Mouse (Mus musculus): ENCODE data around the gene Tdrd12.
"Not testable (repeated sequence)": the region's sequence is repeated elsewhere in the genome, so short reads cannot be mapped to it uniquely, and the experiment has no call there.

Tdrd12 gene

DNA sequence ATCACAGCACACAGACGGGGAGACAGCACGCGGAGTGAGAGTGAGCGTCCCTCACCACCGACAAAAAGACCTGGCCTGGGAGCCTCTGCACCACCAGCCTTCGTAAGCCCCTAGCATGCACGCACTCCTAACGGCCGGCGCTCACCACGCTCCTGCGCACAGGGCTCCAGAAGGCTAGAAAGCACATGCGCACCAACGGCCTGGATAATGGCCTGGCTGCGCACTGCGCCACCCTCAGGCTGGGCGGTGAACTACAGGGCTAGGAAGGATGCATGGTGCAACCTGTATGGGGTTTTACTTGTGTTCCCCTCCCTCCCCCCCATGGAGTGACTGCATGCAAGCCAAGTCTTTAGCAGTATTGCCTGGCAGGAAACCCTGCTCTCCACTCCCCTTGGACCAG is at the start of gene Tdrd12:
Gene Tdrd12 (minus strand): TSS at position 184 of the 400 bp plus-strand sequence.
- DNase-seq (ENCODE audit: low spot score) = no peak

DNA sequence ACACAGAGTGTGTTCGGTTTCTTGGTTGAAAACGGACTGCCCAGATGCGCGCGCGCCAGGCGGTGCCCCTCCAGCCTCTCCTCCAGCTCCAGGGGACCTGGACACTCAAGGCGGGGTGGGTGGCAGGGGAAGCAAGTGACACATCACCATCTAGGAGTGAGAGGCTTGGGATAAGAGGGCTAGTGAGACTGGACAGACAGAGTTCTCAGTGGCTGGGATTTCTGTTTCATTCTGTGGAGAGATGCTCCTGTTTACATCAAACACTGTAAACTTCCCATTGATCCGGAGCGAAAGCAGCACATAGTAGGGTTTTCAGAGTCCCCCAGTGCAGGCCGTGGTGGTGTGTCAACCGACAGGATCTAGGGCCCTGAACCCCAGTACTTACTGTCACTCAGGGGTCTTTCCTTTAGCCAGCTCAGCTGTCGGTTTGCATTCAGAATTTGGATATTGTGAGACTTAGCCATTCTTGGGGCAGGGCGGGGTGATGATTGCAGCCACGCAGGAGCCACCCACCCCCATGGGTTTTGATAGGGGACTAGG is 49.4 kb upstream of the Tdrd12 start:
- DNase-seq (ENCODE audit: low spot score) = no peak

DNA sequence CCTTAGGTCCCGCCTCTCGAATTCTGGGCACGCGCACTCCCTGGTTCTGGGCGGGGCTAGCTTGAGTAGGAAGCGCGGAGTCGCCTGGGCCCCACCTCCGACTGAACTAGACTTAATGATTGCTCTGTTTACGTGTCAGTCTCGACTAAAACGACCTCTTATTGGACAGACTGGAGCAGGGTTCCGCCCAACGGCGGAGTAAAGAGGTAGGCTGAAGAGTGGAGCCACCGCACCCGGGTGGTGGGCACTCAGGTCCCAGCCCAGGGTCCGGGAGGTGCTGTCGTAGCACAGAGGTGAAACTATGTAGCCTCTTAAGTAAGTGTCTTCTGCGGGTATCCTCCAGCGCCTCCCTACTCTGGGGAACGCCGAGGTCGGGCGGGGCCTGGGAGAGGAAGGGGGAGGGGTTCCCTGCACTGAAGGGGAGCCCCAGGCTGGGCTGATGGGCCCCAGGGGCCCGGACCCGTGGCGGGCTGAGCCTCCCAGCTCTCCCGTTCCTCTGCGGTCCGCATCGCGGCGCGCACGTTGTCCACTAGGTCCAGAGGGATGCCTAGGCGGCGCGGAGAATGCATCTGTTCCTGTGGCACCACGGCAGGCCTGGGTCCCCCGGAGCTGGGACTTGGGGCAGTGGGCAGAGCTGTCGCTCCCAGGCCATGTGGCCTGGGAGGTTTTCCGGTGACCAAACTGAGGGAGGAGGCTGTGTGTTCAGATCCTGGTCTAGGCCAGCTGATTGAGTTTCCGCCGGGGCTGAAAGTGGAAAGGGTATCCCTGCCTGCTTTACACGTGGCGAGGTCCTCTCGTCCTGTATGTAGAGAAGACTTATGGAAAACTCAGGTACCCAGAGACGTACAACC is 48.7 kb upstream of the Tdrd12 start, which contains the start of gene Ankrd27:
Gene Ankrd27 (plus strand): TSS at position 190 of the 851 bp plus-strand sequence.
- DNase-seq (ENCODE audit: low spot score) = peak; percentile 92

DNA sequence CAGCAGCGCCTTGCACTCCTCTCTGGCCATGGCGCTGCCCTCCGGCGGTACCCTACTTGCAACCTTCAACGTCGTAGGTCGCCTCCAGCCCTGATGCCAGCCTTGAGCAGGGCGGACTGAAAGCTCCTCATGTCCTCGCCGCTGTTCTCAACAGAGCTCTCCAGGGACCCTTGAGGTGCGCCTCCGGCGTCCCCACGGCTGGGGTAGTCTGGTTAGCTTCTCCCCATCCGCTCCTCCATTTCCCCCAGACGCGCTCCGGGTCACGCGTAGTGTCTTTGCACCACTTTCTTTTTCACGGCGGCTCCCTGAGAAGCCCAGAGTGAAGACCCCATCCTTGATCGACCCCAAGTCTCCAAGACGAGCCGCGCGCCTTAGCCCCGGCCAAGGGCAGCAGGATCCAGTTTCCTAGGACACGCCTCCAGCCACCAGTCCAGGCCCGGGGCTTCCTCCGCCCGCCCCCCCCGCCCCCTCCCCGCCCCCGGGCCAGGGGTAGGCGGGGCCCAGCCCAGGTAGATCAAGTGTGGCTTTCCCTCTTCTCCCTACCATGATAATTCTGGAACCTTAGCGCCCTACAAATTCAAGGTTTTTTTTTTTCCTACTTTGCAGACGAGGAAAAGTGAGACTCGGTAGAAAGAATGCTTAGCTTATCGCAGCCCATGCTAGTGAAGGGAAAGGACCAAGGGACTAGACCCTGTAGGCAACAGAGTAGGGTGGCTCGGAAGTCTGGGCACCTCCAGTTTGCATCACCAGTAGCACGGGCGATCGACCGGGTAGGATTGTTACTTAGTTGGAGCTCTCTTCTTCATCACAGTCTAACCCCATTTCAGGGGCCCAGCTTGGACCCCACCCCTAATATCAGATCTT is 47.9 kb upstream of the Tdrd12 start, which contains the start of gene Rgs9bp:
Gene Rgs9bp (minus strand): TSS at position 392 of the 864 bp plus-strand sequence.
- DNase-seq (ENCODE audit: low spot score) = peak; percentile 19

DNA sequence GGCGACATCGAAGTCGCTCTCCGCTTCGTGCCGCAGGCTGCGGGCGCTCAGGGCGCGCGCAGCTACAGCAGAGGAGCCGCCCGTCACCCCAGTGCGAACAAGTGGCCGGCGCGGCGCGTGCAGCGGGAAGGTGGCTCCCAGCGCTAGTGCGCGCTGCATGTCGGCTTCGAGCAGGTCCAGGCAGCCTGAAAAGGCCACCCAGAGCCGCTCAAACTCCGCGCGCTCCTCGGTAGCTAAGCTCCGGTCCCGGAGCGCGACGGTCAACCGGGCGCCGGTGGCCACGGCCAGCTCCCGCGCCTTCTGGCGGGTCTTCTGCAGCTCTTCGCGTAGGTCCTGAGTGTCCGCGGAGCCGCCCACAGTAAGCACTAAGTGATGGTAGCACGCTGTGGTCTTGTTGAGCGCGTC is 47.2 kb upstream of the Tdrd12 start:
- DNase-seq (ENCODE audit: low spot score) = no peak

DNA sequence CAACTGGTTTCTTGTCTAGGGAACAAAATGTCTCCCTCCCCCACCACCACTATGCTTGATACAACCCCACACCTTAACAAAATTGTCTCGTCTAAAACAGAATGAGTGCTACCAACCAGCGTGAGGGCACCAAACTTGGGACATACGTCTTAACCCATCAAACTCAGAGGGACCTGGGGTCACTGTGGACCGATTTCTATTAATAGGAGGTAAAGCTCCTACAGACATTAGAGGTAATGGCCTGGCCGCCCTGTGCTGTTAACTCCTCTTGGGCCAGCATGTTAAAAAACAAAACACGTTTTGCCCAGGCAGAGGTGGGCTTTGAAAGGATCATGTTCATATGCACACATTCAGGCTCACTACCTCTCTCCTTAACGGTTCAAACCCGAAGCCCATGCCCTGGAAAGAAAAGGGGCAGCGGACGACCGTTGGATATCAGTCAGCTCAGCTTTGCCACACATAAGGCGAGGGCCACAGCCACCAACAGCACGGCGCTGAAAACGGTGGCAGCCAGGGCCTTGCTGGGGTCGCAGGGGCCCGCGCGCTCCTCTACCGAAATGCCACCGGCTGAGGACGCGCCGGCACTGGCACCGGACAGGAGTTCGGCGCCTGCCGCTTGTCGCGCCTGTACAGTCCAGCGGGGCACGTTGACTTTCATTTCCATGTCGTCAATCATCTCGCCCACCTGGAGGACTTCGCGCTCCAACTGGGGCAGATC is 46.7 kb upstream of the Tdrd12 start:
- no peak for DNase-seq (ENCODE audit: low spot score)

DNA sequence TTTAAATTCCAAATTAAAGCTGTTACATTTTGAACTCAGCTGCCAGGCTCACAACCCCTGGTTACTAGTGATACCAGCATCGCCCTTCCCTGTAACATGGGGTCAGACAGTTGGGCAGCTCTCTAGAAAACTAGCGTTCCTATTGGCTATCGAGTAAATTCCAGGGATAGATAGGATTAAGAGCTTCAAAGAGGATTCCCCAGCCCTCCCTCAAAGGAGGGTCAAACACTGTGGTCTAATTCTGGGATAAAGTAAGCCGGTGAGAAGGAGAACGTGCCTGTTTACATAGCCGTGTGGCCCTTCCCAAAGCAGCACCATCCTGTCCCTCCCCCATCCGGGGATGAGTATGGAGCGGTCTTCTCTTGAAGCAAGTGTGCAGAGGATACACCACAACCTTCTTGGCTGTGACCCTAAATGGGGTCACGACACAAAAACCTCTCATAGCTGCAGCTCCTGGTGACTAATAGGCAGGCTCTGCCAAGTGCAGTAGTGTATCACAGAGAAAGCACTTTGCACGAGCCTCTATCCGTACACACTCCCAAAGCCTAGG is 46.0 kb upstream of the Tdrd12 start:
- DNase-seq (ENCODE audit: low spot score) = no peak

DNA sequence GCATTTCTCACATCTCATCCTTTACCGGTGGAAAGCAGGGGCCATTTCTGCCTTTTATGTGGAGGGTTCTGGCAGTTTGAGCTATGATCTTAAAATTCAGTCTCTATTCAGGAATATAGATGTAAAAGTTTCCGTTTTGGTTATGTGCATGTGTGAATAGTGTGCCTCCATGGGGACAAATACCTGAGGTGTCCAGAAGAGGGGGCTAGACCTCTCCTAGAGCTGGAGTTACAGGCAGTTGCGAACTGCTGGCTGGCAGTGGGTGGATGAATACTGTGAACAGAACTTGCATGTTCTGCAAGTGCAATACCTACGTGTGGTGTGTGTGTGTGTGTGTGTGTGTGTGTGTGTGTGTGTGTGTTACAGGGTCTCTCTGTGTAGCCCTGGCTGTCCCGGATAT is 45.2 kb upstream of the Tdrd12 start:
- DNase-seq (ENCODE audit: low spot score) = no peak

DNA sequence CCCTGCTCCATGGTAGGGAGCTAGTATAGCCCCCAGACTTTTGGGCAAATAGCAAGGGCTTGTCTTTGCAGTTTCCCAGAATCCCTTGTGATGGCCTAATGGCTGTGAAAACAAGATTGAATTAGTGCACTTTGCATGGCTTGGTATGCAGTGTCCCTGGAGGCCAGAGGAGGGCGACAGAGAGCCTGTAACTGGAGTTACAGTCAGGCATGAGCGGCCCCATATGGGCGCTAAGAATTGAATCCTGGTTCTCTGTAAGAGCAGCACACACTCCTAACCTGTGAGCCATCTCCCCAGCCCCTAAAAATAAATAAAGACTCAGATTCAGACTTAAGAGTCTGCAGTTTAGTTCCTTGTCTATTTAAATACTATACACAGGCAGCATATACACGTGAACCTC is 42.3 kb upstream of the Tdrd12 start:
- no peak for DNase-seq (ENCODE audit: low spot score)

DNA sequence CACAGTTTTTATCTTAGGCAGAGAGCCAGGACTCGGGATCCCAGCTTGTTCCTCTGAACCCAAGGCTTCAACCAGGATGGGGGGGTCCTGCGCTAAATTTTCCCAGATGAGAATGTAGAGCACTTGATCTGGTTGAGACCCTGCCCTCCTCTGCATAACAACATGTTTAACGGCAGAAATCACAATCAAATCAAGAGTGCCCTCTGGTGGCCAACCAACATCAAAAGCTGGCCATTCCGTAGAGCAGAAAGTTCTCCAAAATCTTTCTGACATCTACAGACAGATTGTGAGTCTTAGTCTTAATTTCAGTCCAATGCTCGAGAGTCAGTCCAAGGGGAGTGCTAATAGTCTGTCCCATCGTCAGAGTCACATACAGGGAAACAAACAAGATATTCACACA is 33.3 kb upstream of the Tdrd12 start:
- DNase-seq (ENCODE audit: low spot score) = not testable (repeated sequence)

DNA sequence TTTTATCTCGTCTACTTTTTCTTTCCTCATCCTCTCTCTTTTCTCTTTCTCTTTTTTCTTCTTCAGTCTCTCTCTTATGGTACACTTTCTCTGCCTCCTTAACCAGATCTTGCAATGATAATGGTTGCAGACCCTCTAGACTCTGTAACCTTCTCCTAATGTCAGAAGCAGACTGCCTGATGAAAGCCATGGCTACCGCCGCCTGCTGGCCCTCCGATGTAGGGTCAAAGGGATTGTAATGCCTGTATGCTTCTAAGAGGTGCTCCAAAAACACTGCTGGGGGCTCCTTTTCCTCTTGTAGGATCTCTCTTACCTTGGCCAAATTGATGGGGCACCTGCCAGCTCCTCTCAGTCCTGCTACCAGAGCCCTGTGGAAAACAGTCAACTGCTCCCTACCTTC is 32.2 kb upstream of the Tdrd12 start:
- DNase-seq (ENCODE audit: low spot score) = not testable (repeated sequence)

DNA sequence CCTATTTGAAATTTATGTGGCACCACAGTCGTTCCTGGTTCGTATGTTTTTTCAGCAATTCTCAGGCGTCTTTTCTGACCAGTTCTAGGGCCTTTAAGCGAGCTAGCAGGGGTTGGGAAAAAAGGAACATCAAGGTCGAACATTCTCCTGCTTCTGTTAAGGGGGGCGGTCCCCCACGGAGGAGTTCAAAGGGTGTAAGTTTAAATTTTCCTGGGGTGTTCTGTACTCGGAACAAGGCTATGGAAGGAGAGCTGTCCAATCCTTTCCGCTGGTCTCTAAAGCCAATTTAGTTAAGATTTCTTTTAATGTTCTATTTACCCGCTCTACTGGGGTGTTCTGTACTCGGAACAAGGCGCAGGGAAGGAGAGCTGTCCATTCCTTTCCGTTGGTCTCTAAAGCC is 28.4 kb upstream of the Tdrd12 start:
- not testable (repeated sequence) for DNase-seq (ENCODE audit: low spot score)

DNA sequence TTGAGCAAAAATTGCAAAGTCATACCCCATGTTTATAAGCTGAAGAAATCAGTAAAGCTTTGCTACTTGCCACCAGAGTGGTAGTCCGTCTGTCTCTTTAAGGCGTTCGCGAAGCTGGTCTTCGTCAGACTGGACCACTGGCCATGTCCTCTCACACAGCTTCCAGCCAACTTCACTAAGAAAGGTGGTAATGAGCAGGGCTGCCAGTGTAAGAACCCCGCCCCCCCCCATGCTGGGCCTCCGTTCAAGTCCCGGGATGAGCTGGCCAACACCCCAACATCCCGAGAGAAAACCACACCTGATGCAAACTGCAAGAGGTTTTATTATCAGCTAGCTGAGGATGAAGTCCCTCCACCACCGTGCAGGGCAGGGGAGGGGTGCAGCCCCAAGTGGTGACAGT is 27.3 kb upstream of the Tdrd12 start:
- not testable (repeated sequence) for DNase-seq (ENCODE audit: low spot score)

DNA sequence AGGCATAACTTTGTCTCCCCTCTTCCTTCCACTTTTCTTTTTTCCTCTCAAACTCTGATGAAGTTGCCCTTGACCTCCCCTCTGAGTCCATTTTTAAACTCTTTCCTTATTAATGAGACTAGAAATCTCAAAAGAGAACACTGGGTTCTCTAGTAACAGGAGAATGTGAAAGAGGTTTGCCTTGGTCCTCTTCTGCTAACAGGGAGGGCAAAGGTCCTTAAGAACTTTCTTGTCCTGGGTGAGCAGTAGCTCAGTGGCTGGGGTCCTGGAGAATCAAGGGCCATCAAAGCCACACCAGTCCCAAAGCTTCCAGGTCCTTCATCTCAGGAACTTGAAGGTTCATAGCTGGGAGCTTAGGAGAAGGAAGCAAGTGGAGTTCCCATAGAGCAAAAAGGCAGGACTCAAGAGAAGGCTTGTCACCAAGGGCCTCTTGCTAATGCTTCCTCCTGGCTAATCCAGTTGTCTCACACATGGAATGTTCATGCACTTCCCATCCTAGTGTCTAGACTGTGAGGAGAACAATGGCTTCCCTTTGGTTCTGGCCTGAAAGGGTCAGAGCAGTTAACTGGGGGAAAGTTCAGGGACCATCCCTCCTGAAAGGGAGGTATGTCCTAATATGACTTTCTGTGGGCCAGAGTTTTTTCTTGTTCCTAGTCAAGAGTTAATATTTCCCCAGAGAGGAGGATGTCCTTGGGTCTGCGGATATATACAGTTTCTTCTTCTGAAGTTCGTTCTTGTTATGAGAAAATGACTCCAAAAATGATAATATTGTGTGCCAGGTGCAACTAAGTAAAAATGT is 26.7 kb upstream of the Tdrd12 start:
- DNase-seq (ENCODE audit: low spot score) = no peak

DNA sequence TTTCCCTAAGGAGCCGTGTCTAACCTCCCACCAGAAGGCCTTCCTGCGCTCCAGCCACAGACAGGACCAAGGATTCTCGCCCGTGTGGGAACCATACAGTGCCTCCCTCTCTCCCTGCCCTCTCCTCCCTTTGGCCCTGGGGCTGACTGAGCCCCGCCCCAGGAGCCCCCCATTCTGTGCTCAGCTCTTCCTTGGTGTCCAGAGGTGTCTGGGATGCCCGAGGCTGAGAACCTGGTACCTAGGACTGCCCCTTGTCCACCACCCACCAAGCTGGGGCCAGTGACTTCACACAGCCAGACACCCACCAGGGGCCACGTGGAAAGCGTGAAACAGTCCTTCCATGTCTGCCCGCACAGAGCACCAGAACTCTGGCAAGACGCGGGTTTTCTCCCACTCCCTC is 25.5 kb upstream of the Tdrd12 start:
- DNase-seq (ENCODE audit: low spot score) = no peak

DNA sequence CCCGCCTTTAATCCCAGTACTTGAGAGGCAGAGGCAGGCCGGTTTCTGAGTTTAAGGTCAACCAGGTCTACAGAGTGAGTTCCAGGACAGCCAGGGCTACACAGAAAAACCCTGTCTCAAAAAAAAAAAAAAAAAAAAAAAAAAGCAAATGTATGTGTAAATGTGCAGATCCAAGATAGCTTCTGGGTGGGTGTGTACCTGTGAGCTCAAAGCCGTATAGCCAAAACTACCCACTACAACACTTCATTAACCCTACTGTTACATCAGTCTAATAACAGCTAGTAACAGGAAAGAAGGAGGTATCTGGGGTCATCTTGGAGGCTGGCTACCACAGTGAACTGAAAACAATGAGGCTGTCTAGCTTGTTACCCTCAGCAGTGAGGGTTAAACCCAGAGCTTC is 22.3 kb upstream of the Tdrd12 start:
- DNase-seq (ENCODE audit: low spot score) = no peak

DNA sequence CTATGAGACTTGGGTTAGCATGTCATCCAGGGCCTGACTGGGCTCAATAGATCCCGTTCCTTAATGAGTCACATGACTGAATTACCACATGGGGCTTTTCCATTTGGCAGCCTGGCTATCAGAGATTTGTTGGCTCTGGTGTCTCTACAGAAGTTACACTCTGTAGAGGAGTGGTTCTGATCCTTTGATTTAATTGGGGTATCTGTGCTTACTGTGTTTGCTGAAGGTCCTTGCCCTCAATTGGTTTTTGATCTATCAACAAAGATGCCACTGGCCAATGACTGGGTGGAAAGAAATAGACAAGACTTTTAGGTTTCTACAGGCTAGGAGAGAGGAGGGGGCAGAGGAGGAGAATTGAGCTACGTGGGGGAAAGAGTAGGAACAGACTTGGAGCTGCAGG is 21.1 kb upstream of the Tdrd12 start:
- no peak for DNase-seq (ENCODE audit: low spot score)

DNA sequence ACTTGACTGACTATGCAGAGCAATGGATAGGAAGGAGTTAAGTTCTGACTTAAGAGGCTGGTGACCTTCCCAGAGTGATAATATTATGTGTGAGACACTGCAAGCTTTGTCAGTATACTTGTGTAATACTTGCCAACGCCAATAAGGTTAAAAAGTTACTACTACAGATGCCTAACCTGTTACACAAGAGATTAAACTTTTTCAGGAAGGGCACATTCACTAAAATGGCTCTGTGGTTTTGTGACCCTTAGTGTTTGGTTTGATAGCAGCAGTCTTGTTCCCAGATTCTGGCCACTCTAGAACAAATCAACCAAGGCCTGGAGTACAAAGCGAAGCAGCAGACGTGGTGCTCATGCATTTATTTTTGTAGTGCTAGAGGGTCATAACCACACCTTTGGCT is 20.0 kb upstream of the Tdrd12 start:
- DNase-seq (ENCODE audit: low spot score) = no peak

DNA sequence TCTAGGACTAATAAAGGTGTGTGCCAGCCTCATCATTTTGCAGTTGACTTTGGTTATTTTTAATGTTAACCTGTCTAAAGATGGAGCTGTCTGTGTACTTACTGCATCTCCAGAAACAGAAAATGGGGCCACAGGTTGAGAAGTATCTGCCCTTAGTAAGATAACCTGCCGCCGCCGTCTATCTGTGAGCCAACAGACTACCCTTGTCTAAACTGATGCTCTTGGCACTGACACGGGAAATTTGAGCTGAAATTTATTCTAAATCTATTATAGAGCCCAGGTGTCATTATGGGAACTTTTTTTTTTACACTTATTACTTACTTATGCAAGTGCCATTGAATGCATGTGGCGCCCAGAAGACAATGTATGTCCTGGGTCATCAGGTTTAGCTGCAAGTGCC is 19.4 kb upstream of the Tdrd12 start:
- DNase-seq (ENCODE audit: low spot score) = no peak

DNA sequence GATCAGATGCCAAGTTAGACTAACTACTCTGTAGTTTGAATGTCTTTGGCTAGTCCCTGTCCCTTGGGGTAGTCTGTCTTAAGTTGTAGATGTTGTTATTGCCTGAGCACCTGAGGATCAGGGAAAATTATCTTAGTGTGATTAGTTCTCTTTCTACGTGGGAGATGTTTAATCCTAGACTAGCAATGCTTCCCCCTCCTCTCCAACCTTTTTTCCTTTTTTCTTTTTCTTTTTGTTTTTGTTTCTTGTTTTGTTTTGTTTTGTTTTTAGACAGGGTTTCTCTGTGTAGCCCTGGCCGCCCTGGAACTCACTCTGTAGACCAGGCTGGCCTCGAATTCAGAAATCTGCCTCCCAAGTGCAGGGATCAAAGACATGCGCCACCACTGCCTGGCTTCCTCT is 18.7 kb upstream of the Tdrd12 start, which contains the start of gene Nudt19:
Gene Nudt19 (minus strand): TSS at position 100 of the 399 bp plus-strand sequence.
- DNase-seq (ENCODE audit: low spot score) = no peak
